In the genomic region with DNA sequence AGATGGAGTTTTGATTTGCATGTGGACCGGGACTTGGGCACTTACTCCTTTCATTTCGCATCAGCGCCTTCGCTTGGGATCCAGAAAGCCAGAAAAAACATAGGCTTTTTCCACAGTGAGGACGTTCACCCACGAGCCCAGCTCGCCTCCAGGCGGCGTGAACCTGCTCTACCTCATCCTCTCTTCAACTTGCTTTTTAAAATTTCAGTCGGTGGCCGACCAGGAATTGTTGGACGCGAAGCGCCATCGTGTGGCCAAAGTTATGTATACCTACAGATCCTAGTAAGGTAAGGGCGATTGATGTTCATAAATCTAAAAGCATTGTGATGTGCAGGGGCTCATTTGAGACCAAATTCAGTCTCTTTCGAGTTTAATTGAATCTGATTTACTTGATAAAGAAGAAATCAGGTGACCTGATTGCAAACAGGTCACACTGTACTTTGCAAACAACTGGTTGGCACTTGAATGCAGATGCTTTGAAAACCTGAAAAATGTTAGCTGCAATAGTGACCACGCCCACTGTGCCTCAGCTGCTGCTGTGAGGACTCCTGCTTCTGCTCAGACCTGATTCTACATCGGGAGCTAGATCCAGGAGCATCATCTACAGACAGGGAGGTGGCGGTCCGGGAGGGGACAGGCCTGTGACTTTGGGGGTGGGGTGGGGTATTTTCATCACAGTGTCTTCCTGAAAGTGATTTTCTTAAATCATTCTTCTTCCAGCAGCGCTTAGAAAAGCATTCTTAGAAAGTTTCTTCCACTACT, we compare ENCODE assay signal across 8 mouse cellular contexts. TPM values are rescaled to one million over a fixed set of nuclear protein-coding genes. Genes with fewer than 3 reads are reported as not detected.
DNase-seq lines count a peak whose midpoint lies in the region; ATAC-seq lines count a peak whose summit lies in the region.

No protein-coding gene starts in this region.

- no peaks in the 10 kb centered on the region for H3K36me3 ChIP-seq in embryonic facial prominence, embryonic 14.5 days (ENCODE audit: control insufficient read depth, insufficient read depth, low read length)
- no peaks in the 10 kb centered on the region for H3K36me3 ChIP-seq in heart, embryonic 10.5 days
- no peaks in the 10 kb centered on the region for H3K36me3 ChIP-seq in limb, embryonic 12.5 days

- peak; percentile 86 for ATAC-seq in embryonic facial prominence, embryonic 14.5 days (ENCODE audit: low read depth)
- ATAC-seq in limb, embryonic 12.5 days (ENCODE audit: insufficient number of reproducible peaks, insufficient read depth, low FRiP score, low TSS enrichment, low read depth): no peak

- DNase-seq in 416B (ENCODE audit: low read depth): peak; percentile 81
- peak; percentile 56 to 75 for DNase-seq in adrenal gland, postnatal 4 days (ENCODE audit: low spot score in 2 of 2)
- peak; percentile 94 for DNase-seq in embryonic facial prominence, embryonic 14.5 days (ENCODE audit: low spot score)
- peak; percentile 90 for DNase-seq in heart, embryonic 10.5 days (ENCODE audit: low spot score)
- DNase-seq in kidney, adult 9 months: peak; percentile 90
- DNase-seq in monocyte, adult 2 months (ENCODE audit: low read depth in 1 of 2, low spot score in 2 of 2): peak; percentile 13 to 56
- peak; percentile 54 to 84 for DNase-seq in spleen, postnatal 10 days (ENCODE audit: low spot score in 2 of 2)

- H3K27me3 ChIP-seq in embryonic facial prominence, embryonic 14.5 days (replicated peaks; ENCODE audit: control insufficient read depth, insufficient read depth, low read length): no peaks in the 10 kb centered on the region
- peaks cover 5% of the 10 kb centered on the region; the same call in 1 of the 2 replicates for H3K27me3 ChIP-seq in heart, embryonic 10.5 days (ENCODE audit: insufficient read depth, poor library complexity, severe bottlenecking)
- peaks cover 4% of the 10 kb centered on the region; the same call in 1 of the 2 replicates for H3K27me3 ChIP-seq in limb, embryonic 12.5 days

- no peaks in the 10 kb centered on the region for H3K4me1 ChIP-seq in embryonic facial prominence, embryonic 14.5 days (ENCODE audit: control insufficient read depth, insufficient read depth, low read length)
- H3K4me1 ChIP-seq in heart, embryonic 10.5 days: peaks cover 15% of the 10 kb centered on the region; the same call in 1 of the 2 replicates
- no peaks in the 10 kb centered on the region for H3K4me1 ChIP-seq in limb, embryonic 12.5 days (replicated peaks)

- no peak overlapping the region for H3K27ac ChIP-seq in embryonic facial prominence, embryonic 14.5 days (replicated peaks; ENCODE audit: low read depth, low read length)
- H3K27ac ChIP-seq in heart, embryonic 10.5 days: no peak overlapping the region
- no peak overlapping the region for H3K27ac ChIP-seq in limb, embryonic 12.5 days

- WGBS in embryonic facial prominence, embryonic 14.5 days: 16% methylated on average over 22 of the region's 22 CpGs
- 17% methylated on average over 22 of the region's 22 CpGs for WGBS in heart, embryonic 10.5 days
- WGBS in limb, embryonic 12.5 days: 22% methylated on average over 22 of the region's 22 CpGs

- no peaks in the 10 kb centered on the region for H3K9me3 ChIP-seq in embryonic facial prominence, embryonic 14.5 days (ENCODE audit: control insufficient read depth, low read length)
- no peaks in the 10 kb centered on the region for H3K9me3 ChIP-seq in heart, embryonic 10.5 days
- no peaks in the 10 kb centered on the region for H3K9me3 ChIP-seq in limb, embryonic 12.5 days

- H3K4me2 ChIP-seq in embryonic facial prominence, embryonic 14.5 days (ENCODE audit: low read depth, low read length): peak overlapping the region; percentile 33; the same call in 1 of the 2 replicates
- peak overlapping the region; percentile 21; the same call in 1 of the 2 replicates for H3K4me2 ChIP-seq in limb, embryonic 12.5 days

- H3K4me3 ChIP-seq in embryonic facial prominence, embryonic 14.5 days (ENCODE audit: low read depth, low read length): no peak overlapping the region
- no peak overlapping the region for H3K4me3 ChIP-seq in heart, embryonic 10.5 days
- H3K4me3 ChIP-seq in limb, embryonic 12.5 days (replicated peaks): no peak overlapping the region

- no peak overlapping the region for H3K9ac ChIP-seq in embryonic facial prominence, embryonic 14.5 days (ENCODE audit: low read depth, low read length)
- no peak overlapping the region for H3K9ac ChIP-seq in limb, embryonic 12.5 days (replicated peaks)

RNA-seq across cellular contexts. Expression of gene Gucy1b2, which starts 1.5 kb away (rescaled TPM):
- total RNA-seq in adrenal gland, postnatal 4 days (2021): 1 to 10 TPM; 1.2 to 1.4 TPM
- polyA plus RNA-seq in embryonic facial prominence, embryonic 14.5 days (2014; fragmentation: Nextera tagmentation; extraction: Ambion mirVana): 0.10 and 0.15 TPM in 2 replicates
- 0.05 and 0.15 TPM in 2 replicates for polyA plus RNA-seq in heart, embryonic 10.5 days (2016; fragmentation: Nextera tagmentation; extraction: Ambion mirVana)
- 0.10 and 0.15 TPM in 2 replicates for polyA plus RNA-seq in limb, embryonic 12.5 days (2016; fragmentation: Nextera tagmentation; extraction: Ambion mirVana)

Comparison
In these comparisons a context has a peak if more than half of its experiments do, and no peak if none do; other contexts are left out.
1. DNase-seq: peak in every context shown above with its lines; median percentile 94 in embryonic facial prominence, embryonic 14.5 days; 90 in heart, embryonic 10.5 days; 90 in kidney, adult 9 months; 81 in 416B; 69 in spleen, postnatal 10 days; 66 in adrenal gland, postnatal 4 days; 34 in monocyte, adult 2 months.